Mouse (Mus musculus): ENCODE measurements at regions not wholly inside any gene's neighbourhood (a gene's known extent, or its start where the extent isn't known, plus 50 kb on each side); places are given as distances from the start of the nearest gene placed in this dataset.

- H3K9ac ChIP-seq (ENCODE audit: insufficient read depth, low read depth, low read length, poor library complexity, severe bottlenecking) = no peak overlapping the region
- no peak for TF ChIP-seq HCFC1 (IDR thresholded peaks at IDR 0.05; ENCODE audit: borderline replicate concordance, insufficient read depth, low read length)
- no peak for TF ChIP-seq CHD2 (IDR thresholded peaks at IDR 0.05; ENCODE audit: low read depth, low read length)
- no peak for TF ChIP-seq ZC3H11A (IDR thresholded peaks at IDR 0.05; ENCODE audit: borderline replicate concordance, low read depth, low read length)
- TF ChIP-seq ZNF384 (IDR thresholded peaks at IDR 0.05; ENCODE audit: low read depth, low read length) = no peak
- no peak for TF ChIP-seq MAFK (IDR thresholded peaks at IDR 0.05; ENCODE audit: insufficient read depth, low read depth, low read length)
- DNase-seq (ENCODE audit: low read depth, low spot score) = no peak
- H3K9me3 ChIP-seq (ENCODE audit: control insufficient read depth, insufficient read depth, low read depth, low read length) = no peaks in the 10 kb centered on the region
- H3K4me1 ChIP-seq (ENCODE audit: control insufficient read depth in 2 of 2, insufficient read depth in 2 of 2, low read length in 2 of 2, poor library complexity in 1 of 2) = no peaks in the 10 kb centered on the region
- H3K4me3 ChIP-seq (ENCODE audit: insufficient read depth in 1 of 2, low read depth in 1 of 2, low read length in 2 of 2, poor library complexity in 1 of 2, severe bottlenecking in 1 of 2) = no peak overlapping the region
- in situ Hi-C loops (cut with MboI; ENCODE audit: low sequenced_read_pairs in 2 of 2, unreplicated experiment in 2 of 2) = no loop called here
- H3K27ac ChIP-seq (ENCODE audit: insufficient read depth, low read depth, low read length, poor library complexity, severe bottlenecking) = no peak overlapping the region
- H3K36me3 ChIP-seq (ENCODE audit: control insufficient read depth, insufficient read depth, low read length, poor library complexity, severe bottlenecking) = no peaks in the 10 kb centered on the region
These were observed 730.4 kb upstream of the Fam160b2 start for GRCm38 (mm10) chr14:71329862-71330630.

- Histone ChIP-seq H3K27ac (ENCODE audit: insufficient read depth, low read depth, low read length, poor library complexity, severe bottlenecking) (no peak overlapping the region), H3K9ac (ENCODE audit: insufficient read depth, low read depth, low read length, poor library complexity, severe bottlenecking) (no peak overlapping the region), H3K9me3 (ENCODE audit: control insufficient read depth, insufficient read depth, low read depth, low read length) (no peaks in the 10 kb centered on the region), H3K36me3 (ENCODE audit: control insufficient read depth, insufficient read depth, low read length, poor library complexity, severe bottlenecking) (no peaks in the 10 kb centered on the region), H3K4me1 (ENCODE audit: control insufficient read depth in 2 of 2, insufficient read depth in 2 of 2, low read length in 2 of 2, poor library complexity in 1 of 2) (no peaks in the 10 kb centered on the region), H3K4me3 (ENCODE audit: insufficient read depth in 1 of 2, low read depth in 1 of 2, low read length in 2 of 2, poor library complexity in 1 of 2, severe bottlenecking in 1 of 2) (no peak overlapping the region)
- in situ Hi-C loops (cut with MboI; ENCODE audit: low sequenced_read_pairs in 2 of 2, unreplicated experiment in 2 of 2) = no loop called here
- DNase-seq (ENCODE audit: low read depth, low spot score) = no peak
- TF ChIP-seq MAFK (IDR thresholded peaks at IDR 0.05; ENCODE audit: insufficient read depth, low read depth, low read length) (no peak), ZNF384 (IDR thresholded peaks at IDR 0.05; ENCODE audit: low read depth, low read length) (no peak), HCFC1 (IDR thresholded peaks at IDR 0.05; ENCODE audit: borderline replicate concordance, insufficient read depth, low read length) (no peak), CHD2 (IDR thresholded peaks at IDR 0.05; ENCODE audit: low read depth, low read length) (no peak), ZC3H11A (IDR thresholded peaks at IDR 0.05; ENCODE audit: borderline replicate concordance, low read depth, low read length) (no peak)
These were observed 728.0 kb upstream of the Fam160b2 start for GRCm38 (mm10) chr14:71327621-71328020.

- TF ChIP-seq ZNF384 (IDR thresholded peaks at IDR 0.05; ENCODE audit: low read depth, low read length) (no peak), ZC3H11A (IDR thresholded peaks at IDR 0.05; ENCODE audit: borderline replicate concordance, low read depth, low read length) (no peak), CHD2 (IDR thresholded peaks at IDR 0.05; ENCODE audit: low read depth, low read length) (no peak), HCFC1 (IDR thresholded peaks at IDR 0.05; ENCODE audit: borderline replicate concordance, insufficient read depth, low read length) (no peak), MAFK (IDR thresholded peaks at IDR 0.05; ENCODE audit: insufficient read depth, low read depth, low read length) (no peak)
- H3K9ac ChIP-seq (ENCODE audit: insufficient read depth, low read depth, low read length, poor library complexity, severe bottlenecking) = no peak overlapping the region
- no peak overlapping the region for H3K4me3 ChIP-seq (ENCODE audit: insufficient read depth in 1 of 2, low read depth in 1 of 2, low read length in 2 of 2, poor library complexity in 1 of 2, severe bottlenecking in 1 of 2)
- no peaks in the 10 kb centered on the region for H3K4me1 ChIP-seq (ENCODE audit: control insufficient read depth in 2 of 2, insufficient read depth in 2 of 2, low read length in 2 of 2, poor library complexity in 1 of 2)
- no peak overlapping the region for H3K27ac ChIP-seq (ENCODE audit: insufficient read depth, low read depth, low read length, poor library complexity, severe bottlenecking)
- DNase-seq (ENCODE audit: low read depth, low spot score) = no peak
- in situ Hi-C loops (cut with MboI; ENCODE audit: low sequenced_read_pairs in 2 of 2, unreplicated experiment in 2 of 2) = no loop called here
- no peaks in the 10 kb centered on the region for H3K36me3 ChIP-seq (ENCODE audit: control insufficient read depth, insufficient read depth, low read length, poor library complexity, severe bottlenecking)
- H3K9me3 ChIP-seq (ENCODE audit: control insufficient read depth, insufficient read depth, low read depth, low read length) = no peaks in the 10 kb centered on the region
These were observed 727.0 kb upstream of the Fam160b2 start for GRCm38 (mm10) chr14:71326521-71327105.

DNA sequence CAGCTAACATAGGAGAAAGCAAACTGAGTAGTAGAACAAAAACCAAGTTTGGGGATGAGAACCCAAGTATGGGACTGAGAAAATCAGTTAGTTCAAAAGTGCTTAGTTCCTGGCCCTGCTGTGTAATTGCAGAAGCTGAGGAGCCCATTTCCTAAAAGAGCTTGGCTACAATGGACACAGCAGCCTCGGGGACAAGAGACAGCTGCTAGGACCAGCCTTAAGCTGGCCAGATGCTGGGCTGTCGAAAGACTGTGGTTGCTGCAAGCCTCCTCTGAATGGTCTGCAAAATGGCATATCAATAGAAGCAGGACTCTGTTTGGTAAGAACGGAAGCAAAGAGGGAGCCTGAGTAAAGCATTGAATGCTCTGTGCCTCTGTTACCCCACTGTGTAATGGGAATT is 715.6 kb upstream of the Fam160b2 start:
- no peak for TF ChIP-seq ZNF384 (IDR thresholded peaks at IDR 0.05; ENCODE audit: low read depth, low read length)
- no peak for TF ChIP-seq MAFK (IDR thresholded peaks at IDR 0.05; ENCODE audit: insufficient read depth, low read depth, low read length)
- TF ChIP-seq CHD2 (IDR thresholded peaks at IDR 0.05; ENCODE audit: low read depth, low read length) = no peak
- TF ChIP-seq ZC3H11A (IDR thresholded peaks at IDR 0.05; ENCODE audit: borderline replicate concordance, low read depth, low read length) = no peak
- TF ChIP-seq HCFC1 (IDR thresholded peaks at IDR 0.05; ENCODE audit: borderline replicate concordance, insufficient read depth, low read length) = no peak
- Histone ChIP-seq H3K9ac (ENCODE audit: insufficient read depth, low read depth, low read length, poor library complexity, severe bottlenecking) (no peak overlapping the region), H3K9me3 (ENCODE audit: control insufficient read depth, insufficient read depth, low read depth, low read length) (no peaks in the 10 kb centered on the region), H3K27ac (ENCODE audit: insufficient read depth, low read depth, low read length, poor library complexity, severe bottlenecking) (no peak overlapping the region), H3K4me1 (ENCODE audit: control insufficient read depth in 2 of 2, insufficient read depth in 2 of 2, low read length in 2 of 2, poor library complexity in 1 of 2) (no peaks in the 10 kb centered on the region), H3K36me3 (ENCODE audit: control insufficient read depth, insufficient read depth, low read length, poor library complexity, severe bottlenecking) (no peaks in the 10 kb centered on the region), H3K4me3 (ENCODE audit: insufficient read depth in 1 of 2, low read depth in 1 of 2, low read length in 2 of 2, poor library complexity in 1 of 2, severe bottlenecking in 1 of 2) (no peak overlapping the region)
- no peak for DNase-seq (ENCODE audit: low read depth, low spot score)
- in situ Hi-C loops (cut with MboI; ENCODE audit: low sequenced_read_pairs in 2 of 2, unreplicated experiment in 2 of 2) = no loop called here
